Mouse (Mus musculus) adrenal gland, adult 18-20 months (tissue): ENCODE measurements around the gene Milr1. TPM values are rescaled to one million over a fixed set of nuclear protein-coding genes. Genes with fewer than 3 reads are reported as not detected.
"Not testable (repeated sequence)": the region's sequence is repeated elsewhere in the genome, so short reads cannot be mapped to it uniquely, and the experiment has no call there.

Experiments
- DNase-seq, 2 experiments: peaks; one replicate each; pipeline ENCODE4 v3.0.0; 2021 to 2022; ENCODE audit warnings: low spot score in 2 of 2
- total RNA-seq, 2 experiments: library from RNA; stranded (reverse); gene quantifications; 1 replicate in 1 of 2; 2 replicates in 1 of 2; pipeline ENCODE4 v1.2.3; 2021

Gene Milr1
- total RNA-seq, 2 experiments from 2014 or later = 0.83 to 1.2 TPM

GRCm38 (mm10) chr11:106770195-106770974, 19.4 kb downstream of the Milr1 start:
- no peak for DNase-seq

GRCm38 (mm10) chr11:106773061-106773460, 22.0 kb downstream of the Milr1 start:
- DNase-seq = no peak

GRCm38 (mm10) chr11:106776960-106777359, 25.9 kb downstream of the Milr1 start:
- no peak for DNase-seq

- DNase-seq = no peak
Observed at GRCm38 (mm10) chr11:106777395-106777794, 26.4 kb downstream of the Milr1 start.

- DNase-seq = no peak
Observed at GRCm38 (mm10) chr11:106778132-106778531, 27.1 kb downstream of the Milr1 start.

GRCm38 (mm10) chr11:106778589-106779387, 27.8 kb downstream of the Milr1 start:
- no peak for DNase-seq

- DNase-seq = peak; percentile 86 to 90
Observed at GRCm38 (mm10) chr11:106779388-106780088, 28.5 kb downstream of the Milr1 start, which contains the start of gene Polg2. TSS of gene Polg2 (minus strand) at chr11:106779537.

GRCm38 (mm10) chr11:106780089-106780425, 29.0 kb downstream of the Milr1 start:
- DNase-seq = no peak

- DNase-seq = no peak
Observed at GRCm38 (mm10) chr11:106780590-106781220, 29.7 kb downstream of the Milr1 start.

GRCm38 (mm10) chr11:106782271-106782670, 31.2 kb downstream of the Milr1 start:
- not testable (repeated sequence) for DNase-seq

GRCm38 (mm10) chr11:106782841-106783764, 32.1 kb downstream of the Milr1 start:
- DNase-seq = no peak

- DNase-seq = no peak
Observed at GRCm38 (mm10) chr11:106784476-106784875, 33.5 kb downstream of the Milr1 start.

- no peak for DNase-seq
Observed at GRCm38 (mm10) chr11:106785043-106785442, 34.0 kb downstream of the Milr1 start.

GRCm38 (mm10) chr11:106787131-106788025, 36.4 kb downstream of the Milr1 start:
- DNase-seq = peak; percentile 84 to 87

GRCm38 (mm10) chr11:106788026-106788774, 37.2 kb downstream of the Milr1 start:
- DNase-seq = peak; percentile 99

GRCm38 (mm10) chr11:106788775-106789459, 37.9 kb downstream of the Milr1 start, which contains the start of the genes Ddx5 and Cep95:
TSS of gene Ddx5 (minus strand) at chr11:106789185.
TSS of gene Cep95 (plus strand) at chr11:106789252.
- peak; percentile 90 to 94 for DNase-seq

- no peak for DNase-seq
Observed at GRCm38 (mm10) chr11:106789649-106790048, 38.6 kb downstream of the Milr1 start.
